Mouse (Mus musculus) gastrocnemius, adult 18-20 months (tissue): ENCODE measurements at regions not wholly inside any gene's neighbourhood (a gene's known extent, or its start where the extent isn't known, plus 50 kb on each side); places are given as distances from the start of the nearest gene placed in this dataset.

ENCODE experiments used
- DNase-seq: peaks from one replicate; pipeline ENCODE4 v3.0.0; 2021; ENCODE audit warnings: low spot score

DNA sequence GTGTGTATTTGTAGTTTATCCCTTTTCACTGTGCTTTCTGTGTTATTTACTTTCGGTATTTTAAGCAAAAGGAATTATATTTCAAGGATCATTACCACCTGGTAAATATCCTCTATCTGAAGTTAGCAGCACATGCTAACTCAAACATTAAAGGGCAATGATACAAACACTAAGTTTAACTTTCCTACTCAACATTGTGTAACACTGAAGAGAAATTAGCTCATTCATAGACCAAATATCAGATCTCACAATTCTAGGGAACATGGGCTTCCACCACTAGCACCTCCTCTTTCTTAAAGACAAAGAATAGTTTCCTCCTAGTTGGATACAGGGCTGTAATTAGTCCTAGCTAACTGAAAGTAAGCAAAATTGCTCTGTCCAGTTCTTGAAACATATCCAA, 377.4 kb downstream of the Kcnj2 start:
- no peak for DNase-seq

DNA sequence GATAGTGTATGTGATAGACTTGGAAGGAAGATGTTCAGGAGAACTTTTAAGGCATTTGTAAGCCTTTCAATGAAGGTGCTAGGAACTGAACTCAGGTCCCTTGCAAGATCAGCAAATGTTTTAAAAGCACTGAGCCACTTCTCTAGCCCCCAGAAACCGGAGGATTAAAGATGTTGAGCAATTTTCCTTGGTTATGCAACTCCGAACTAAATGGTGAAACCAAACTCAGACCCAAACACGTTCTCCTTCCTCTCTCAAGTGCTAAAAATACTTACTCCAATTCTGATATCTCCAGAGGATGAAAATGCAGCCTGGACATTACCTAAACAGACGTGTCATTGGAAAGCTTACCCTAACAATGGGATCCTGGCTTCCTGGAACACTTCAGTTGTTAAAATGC, 378.8 kb downstream of the Kcnj2 start:
- DNase-seq, result no peak

DNA sequence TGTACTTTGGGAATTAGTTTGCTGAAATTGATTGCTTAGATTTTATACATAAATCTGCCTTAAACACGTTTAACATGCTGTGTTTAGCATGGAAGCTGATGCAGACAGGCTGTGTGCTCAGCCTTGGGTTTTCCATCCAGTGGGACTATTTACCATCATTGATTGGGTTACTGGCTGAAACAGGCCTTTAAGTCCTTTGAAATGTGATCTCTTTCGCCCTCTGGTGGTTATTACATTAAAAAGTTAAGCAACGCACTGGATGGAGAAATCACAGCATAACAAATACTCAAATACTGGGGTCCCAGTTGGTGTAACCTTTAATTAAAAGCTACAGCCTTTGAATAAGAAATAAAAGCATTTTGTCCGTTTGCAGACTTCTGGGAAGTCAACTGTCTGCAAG, 379.8 kb downstream of the Kcnj2 start:
- peak; percentile 23 for DNase-seq

DNA sequence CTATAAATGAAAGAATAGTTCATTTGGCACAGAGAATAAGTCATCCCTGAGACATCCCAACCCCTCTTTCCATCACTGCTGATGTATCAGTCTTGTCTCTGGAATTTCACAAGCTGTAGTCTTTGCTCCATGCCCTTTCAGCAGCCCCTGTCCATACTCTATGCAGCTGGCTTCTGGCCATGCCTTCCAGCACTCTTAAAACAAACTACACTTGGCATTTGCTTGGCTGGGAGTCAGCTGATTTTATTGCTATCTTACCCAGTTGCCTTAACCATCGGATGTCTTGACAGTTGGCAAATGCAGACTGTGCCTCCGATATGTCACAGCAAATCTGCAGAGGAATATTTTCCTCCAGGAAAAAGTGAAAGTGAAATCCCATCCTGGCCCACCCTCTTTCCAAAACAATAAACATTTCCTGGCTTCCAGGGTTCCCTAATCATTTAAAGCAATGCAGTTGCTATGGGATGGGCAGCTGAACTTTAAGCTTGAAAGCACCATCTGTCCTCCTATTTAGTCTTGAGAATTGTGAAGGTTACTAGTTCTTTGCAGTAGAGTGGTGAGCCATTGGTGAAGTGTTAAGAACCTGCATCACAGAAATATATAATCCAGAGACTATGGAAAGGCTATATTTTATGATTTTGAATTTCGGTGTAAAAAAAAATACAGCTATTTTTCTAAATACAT, 385.0 kb downstream of the Kcnj2 start:
- DNase-seq, result no peak

DNA sequence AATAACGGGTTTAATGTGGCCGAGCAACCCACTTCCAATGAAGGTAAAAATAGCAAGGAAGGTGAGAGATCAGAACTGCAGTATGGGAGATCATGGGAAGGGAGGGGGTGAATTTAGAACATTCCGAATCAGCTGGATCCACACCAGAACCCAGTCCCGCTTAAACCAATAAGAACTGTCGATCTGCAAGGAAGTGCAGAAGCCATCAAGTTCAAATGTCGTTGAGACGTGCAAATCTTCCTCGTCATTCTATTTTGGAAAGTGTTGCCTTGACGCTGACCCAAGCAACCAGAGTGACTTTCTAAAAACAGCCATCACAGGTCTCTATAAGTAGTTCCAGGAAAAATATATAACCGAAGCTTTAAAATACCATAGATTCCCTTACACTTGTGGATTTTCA, 394.1 kb downstream of the Kcnj2 start:
- DNase-seq, result peak; percentile 60

DNA sequence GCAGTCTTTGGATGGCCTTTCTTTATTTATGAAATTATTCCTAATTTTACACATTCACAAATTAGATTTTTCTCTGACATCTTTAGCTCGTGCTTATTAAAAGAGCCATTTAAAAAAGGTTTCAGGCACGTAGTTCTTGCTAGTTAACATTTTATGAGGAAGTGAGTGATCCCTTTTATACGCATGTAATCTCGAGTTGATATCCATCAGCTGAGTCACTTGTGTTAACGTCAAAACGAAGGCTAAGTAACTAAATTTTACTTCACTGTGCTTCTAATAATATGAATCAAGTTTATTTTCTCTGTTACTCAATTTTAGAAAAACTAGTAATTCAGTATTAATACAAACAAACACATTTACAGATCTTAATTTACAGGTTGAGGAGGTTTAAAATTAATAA, 419.0 kb downstream of the Kcnj2 start:
- DNase-seq, result no peak

DNA sequence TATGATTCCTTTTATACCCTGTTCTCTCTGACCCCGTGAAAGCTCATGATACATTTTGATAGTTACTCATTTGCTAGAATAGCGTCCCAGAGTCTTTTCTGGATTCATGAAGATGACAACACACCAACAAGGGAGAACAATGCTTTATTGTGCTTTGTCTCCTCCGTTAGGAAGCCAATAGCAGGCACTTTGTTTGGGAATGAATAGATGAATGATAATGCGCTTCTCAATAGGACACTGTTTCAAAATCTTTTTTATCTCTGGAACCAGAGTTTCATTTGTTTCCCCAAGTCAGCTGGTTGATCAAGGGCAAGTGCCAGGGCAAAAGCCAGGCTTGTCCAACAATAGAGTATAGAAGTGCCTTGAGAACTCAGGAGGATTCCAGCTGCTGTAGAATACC, 446.5 kb downstream of the Kcnj2 start:
- no peak for DNase-seq

DNA sequence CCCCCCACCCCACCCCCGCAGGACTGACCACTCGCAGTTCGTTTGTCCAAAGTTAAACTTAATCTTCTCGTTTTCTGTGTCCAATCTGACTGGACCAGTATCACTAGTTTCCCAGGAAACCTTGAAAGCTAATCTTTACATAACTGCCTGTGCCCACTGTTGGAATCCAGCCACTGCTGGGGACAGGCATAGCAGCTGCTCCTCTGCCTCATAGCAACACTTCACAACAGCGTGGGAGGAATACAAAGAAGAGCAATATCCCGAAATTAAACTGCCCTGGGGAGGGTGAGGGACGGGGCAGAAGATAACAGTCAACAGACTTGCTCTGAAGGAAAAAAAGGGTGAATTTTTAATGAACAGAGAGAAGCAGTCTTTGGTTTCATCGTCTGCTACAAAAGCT, 456.8 kb downstream of the Kcnj2 start:
- no peak for DNase-seq

DNA sequence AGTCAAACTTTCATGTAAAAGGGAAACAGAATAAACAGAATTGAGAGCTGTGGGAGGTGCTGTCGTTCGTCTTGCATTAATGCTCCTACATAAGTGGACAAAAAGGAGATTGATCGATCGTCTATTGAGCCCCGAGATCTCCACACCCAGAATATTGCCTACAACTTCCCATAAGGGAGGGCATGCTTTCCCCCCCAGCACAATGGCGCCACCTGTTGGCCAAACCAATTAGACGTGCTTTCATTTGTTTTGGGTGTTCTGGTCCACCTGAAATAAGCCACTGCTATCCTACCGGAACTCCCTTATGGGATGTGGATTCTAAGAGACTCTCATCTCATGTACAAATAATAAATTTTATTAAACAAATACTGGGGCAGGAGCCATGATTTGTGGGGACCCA, 457.5 kb downstream of the Kcnj2 start:
- peak; percentile 68 for DNase-seq

DNA sequence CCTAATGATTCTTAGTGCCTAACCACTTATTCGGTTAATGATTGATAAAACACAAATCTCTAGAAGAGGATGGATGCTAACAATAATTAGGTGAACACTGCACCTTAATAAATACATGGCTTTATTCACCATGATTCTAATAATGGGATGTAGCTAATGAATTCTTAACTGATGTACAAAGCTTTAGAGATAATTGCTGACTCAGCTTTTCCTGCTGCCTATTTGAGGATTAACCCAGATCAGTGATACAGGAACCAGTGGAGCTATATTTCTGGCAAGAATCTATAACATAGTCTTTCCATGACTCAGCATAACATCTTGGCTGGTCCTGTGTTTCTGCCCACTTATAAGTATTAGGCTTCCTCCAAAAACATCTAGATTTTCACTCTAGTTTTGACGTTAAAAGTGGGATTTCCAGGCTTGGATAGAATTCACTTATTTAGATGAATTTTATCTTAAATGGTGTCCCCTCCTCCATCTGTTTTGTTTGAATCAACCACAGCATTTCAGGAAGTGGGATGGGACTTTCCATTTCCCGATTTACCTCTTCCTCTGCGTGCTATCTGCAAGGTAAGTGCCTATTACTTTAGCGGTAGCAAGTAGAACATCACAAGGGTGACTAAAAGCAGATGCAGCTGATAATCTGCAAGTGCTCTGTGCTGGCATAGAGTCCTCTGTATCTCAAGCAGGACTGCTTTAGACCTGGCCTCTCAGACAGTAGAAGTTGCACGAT, 460.2 kb downstream of the Kcnj2 start:
- DNase-seq, result no peak

DNA sequence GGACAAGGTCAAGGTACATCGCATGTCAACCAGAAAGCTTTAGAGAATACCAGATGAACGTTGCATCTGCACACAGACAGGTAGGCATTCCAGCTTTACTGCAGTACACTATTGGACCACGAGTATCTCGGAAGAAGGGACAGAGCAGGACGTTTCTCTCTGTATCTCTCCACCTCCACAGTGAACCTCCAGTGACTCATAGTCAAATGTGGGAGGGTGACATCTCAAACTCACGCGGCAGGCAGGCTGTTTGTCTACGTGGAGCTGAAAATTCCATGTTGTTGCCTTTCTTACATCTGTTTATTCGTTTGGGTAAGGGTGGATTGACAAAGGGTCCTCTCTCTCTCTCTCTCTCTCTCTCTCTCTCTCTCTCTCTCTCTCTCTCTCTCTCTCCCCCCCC, 463.6 kb downstream of the Kcnj2 start:
- DNase-seq, result no peak

DNA sequence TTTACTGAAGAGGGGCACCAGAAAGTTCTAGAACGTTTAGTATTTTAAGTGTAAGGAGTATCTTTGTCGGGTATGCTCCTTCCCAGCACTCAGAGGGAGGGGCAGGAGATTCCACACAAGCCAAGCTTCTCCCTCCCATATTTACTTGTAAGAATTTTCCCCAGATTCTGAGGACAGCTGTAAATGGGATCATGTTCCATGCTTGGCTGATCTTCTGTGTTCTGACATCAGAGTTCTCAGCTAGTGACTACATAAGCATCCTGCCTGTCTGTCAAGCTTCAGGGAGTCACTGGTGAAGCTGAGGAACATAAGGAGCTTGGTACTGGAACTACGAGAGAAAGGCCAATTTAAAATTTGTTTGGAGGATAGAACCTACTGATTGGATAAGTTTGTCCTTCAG, 464.9 kb downstream of the Kcnj2 start:
- DNase-seq, result no peak

DNA sequence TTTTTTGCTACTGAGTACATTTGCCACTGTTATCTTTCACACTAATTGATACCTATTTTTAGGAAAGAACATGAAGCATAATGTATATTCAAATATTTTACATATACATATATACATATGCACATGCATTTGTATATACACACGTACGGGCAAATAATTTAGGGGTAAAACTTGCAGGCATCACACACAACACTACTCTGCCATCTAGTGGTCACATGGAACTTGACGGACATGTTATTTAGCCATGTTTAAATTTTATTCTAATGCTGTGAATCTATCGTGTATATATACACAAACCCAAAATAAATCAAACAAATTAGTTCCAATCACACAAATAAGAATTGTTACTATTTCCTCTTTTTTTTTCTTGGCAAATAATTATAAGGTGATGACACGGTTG, 466.5 kb downstream of the Kcnj2 start:
- peak; percentile 5 for DNase-seq

DNA sequence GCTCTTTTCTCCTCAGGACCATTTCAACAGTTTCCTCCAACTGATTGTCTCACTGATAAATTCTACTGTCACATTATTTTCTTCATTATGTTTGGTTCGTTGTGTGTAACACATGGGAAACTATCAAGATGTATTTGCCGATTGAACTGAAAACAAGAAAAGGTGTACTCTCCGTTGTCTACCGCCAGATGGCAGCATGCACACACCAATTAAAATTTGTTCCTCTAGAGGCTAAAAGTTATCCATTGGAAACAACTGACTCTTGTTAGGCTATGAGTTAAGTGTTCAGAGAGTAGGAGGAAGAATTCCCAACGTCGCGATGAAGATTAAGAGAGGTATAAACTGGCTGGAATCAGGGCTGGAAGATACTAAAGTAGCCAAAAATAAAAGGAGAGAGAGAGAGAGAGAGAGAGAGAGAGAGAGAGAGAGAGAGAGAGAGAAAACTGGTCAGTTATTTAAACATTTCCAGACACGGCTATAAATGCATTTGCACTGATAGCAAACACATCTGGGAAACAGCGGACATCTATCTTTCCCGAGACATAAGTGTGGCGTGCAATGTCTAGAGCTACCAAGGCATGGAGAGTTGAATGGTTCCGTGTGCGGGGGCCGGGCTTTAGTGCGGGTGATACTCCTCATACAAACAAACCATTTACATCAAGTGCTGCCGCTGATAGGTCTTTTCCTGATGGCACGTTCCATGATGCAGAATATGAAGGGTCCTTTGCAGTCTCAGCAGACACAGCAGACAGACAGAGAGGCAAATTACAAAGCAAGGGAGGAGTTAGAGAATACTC, 470.3 kb downstream of the Kcnj2 start:
- DNase-seq, result peak; percentile 40

DNA sequence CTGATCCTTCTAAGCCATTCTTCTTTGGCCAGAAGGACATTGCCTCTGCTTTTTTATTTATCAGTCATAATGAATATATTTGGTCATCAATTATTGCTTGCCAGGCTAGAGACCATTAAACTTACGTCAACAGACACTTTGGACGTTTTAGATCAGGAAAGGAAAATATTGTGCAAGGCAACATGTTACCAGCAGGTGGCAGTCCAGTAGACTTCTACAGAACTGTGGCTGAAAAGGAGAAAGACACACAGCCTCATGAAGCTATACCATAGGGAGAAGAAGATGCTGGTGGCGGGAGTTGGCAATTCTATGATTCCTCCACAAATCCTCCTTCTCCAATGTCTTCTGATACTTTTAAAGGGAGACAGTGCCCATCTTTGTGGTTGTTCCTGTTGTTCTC, 471.7 kb downstream of the Kcnj2 start:
- DNase-seq, result peak; percentile 51

DNA sequence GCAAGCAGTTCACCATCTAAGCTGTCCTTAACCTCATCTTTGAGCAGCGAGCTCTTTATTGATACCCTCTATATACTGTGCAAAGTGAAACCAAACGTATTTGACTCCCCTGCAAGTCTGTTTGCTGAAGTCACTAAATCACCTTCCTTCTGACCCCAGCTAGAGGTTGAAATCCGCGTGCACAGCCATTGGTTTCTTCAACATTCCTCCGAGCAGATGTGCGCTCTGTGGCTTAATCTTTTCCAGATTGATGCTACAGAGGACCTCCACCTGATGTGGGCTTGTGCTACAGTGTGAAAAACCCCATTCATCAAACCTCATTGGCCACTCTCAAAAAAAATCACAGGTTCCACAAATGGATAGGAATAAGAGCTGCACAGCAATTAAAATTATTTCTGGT, 474.0 kb downstream of the Kcnj2 start:
- DNase-seq, result no peak

DNA sequence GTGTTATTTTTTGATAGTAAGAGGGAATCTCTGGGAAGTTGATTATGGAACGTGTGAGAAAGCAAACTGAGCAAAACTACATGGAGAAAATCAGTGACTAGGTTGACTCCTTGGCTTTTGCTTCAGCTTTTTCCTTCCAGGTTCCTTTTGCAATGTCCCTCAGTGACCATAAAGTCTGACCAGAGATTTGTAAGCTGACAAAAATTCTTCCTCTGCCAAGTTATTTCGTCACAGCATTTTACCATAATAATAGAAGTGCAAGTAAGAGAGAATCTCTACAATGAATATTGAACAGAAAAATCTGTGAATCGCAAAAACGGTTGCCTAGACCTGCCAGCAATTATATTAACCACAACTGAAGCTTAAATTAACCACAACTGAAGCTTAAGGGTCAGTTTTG, 479.3 kb downstream of the Kcnj2 start:
- no peak for DNase-seq

DNA sequence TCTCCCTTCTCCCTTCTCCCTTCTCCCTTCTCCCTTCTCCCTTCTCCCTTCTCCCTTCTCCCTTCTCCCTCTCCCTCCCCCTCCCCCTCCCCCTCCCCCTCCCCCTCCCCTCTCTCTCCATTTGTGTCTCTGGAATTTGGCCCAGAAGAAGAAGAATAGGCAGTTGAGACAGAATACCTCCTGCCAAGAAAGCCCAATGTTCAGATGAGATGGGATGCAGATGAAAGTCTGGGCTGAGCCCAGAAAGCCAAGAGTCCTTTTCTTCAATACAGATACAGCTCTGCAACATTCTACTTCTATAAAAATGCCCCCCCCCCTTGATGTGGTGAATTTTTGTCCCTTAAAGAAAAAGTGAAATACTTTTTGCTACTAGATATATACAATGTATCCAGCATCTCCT, 489.2 kb downstream of the Kcnj2 start:
- no peak for DNase-seq

DNA sequence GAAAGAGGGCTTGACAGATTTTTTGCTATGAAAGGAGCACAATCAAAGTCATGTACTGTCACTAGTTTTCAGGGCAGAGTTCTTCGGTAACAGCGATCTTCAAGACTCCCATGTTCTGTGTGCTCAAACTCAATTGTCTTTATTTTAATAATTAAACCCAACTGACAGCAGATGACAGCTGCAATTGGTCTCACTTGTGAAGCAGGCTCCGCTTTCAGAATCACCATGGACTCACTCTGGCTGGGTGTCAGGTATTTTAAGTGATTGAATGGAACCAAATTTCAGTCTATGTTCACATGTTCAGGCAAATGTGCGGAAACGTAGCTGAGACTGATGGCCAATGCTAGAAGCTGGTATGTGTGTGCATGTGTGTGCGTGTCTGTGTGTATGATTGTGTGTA, 489.7 kb downstream of the Kcnj2 start:
- DNase-seq, result no peak

DNA sequence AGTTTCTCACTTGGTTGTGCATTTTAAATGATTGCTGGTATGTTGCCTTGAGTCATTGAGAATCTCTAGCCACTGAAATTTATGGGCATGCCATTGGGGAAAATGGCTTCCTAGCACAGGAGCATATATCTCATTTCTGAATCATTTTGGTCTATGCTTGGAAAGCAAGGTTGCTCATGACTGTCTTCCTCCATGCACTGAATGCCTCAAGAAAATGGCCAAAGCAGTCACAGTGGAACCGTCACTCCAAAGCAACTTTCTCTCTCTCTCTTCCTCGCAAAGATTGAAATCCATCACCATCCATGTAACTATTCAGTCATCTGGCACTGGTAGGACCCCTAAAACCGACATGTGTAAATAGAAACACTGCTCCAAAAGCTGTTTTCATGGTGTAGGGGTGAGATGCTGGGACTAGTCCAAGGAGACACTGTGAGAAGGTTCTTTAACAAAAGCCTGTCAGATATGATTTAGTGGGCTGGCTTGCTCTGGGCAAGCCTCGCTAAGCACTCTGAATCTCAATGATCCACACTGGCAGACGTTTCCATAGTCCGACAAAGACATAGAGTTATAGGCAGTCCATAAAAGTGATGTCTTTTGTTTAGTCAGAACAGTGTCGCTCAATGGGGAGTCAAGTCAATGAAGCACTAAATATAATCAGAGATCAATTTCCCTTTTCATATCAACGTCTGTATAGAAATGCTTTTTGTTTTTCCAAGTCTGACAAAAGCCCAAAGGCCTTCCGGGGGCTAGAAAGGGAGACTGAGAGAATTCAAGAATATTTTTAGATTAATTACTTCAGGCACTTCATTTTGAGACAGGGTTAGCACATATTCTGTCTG, 492.6 kb downstream of the Kcnj2 start:
- DNase-seq, result no peak

DNA sequence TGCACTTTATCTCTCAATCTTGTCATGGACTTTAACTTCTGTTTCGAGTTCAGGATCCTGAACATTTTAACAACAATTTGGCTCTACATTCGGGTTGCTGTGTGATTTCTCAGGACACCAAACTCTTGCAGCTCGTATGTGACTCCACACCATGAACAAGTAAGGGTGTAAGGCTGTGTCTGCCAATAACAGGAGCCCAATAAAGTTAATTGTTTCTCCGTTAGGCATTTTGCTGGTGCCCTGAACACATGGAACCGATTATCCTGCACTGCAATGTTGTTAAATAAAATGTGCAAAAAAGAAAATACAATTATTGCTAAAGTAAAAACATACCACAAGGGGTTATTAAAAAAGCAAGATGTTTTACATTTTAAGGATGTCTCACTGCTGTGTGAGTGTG, 497.2 kb downstream of the Kcnj2 start:
- DNase-seq, result no peak

DNA sequence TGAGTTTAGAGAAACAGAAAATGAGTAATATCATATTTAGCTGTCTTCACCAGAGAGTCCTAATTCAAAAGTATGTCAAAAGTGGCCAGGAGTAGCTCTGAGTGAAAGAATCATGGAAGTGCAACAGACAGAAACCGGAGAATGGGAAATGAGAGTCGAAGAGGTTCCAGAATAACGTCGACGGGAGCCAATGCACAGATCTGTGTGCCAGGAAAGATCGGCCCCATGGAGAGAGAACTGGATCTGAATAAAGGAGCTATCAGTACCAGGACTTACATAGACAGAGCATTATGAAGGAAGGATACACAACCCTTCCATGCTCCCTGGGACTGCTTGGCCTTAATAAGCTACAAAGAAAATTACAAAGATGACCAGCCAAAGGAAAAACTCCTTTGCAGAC, 502.1 kb downstream of the Kcnj2 start:
- no peak for DNase-seq
